Mouse (Mus musculus) liver, adult 2 months (tissue): ENCODE measurements around the gene Pip5k1b. TPM values are rescaled to one million over a fixed set of nuclear protein-coding genes. Genes with fewer than 3 reads are reported as not detected.

Source experiments
- DNase-seq: peaks from one replicate; pipeline ENCODE4 v3.0.0-alpha.2; 2011; ENCODE audit warnings: low read depth, low spot score; ENCODE audit errors: extremely low read depth
- H3K27ac ChIP-seq: fragments of 200-500 bp; replicated peaks from 2 replicates; pipeline ENCODE4 v1.5.1; 2012; ENCODE audit warnings: low read depth, mild to moderate bottlenecking, control low read depth, inconsistent platforms, low read length; ENCODE audit not compliant: insufficient read depth
- H3K27me3 ChIP-seq: fragments of 200-500 bp; 2 replicates; pipeline ENCODE4 v1.6.1; 2012; ENCODE audit warnings: mild to moderate bottlenecking, moderate library complexity, low read length, inconsistent platforms; ENCODE audit not compliant: control insufficient read depth, insufficient read depth
- H3K36me3 ChIP-seq: fragments of 200-500 bp; 2 replicates; pipeline ENCODE4 v1.6.1; 2012; ENCODE audit warnings: low read length, inconsistent platforms; ENCODE audit not compliant: control insufficient read depth, insufficient read depth
- H3K4me1 ChIP-seq: fragments of 200-500 bp; 2 replicates; pipeline ENCODE4 v1.6.1; 2011; ENCODE audit warnings: low read length; ENCODE audit not compliant: control insufficient read depth, insufficient read depth
- H3K4me3 ChIP-seq: fragments of 200-500 bp; 2 replicates; pipeline ENCODE4 v1.5.1; 2011; ENCODE audit warnings: low read depth, mild to moderate bottlenecking, control low read depth, low read length, moderate library complexity; ENCODE audit not compliant: insufficient read depth
- H3K79me2 ChIP-seq: fragments of 200-500 bp; 2 replicates; pipeline ENCODE4 v1.6.1; 2012; ENCODE audit warnings: inconsistent platforms, mild to moderate bottlenecking, low read length, moderate library complexity; ENCODE audit not compliant: control insufficient read depth, insufficient read depth
- H3K9ac ChIP-seq: fragments of 200-500 bp; 2 replicates; pipeline ENCODE4 v1.6.1; 2012; ENCODE audit warnings: low read depth, mild to moderate bottlenecking, control low read depth, inconsistent platforms, low read length
- CTCF ChIP-seq: fragments of 200-500 bp; IDR thresholded peaks from 2 replicates; pipeline ENCODE4 v1.5.1; 2011; ENCODE audit warnings: low read depth, low read length, control low read depth
- POLR2A ChIP-seq: fragments of 200-500 bp; IDR thresholded peaks from 2 replicates; pipeline ENCODE4 v1.6.1; 2011; ENCODE audit warnings: low read length, control low read depth; ENCODE audit not compliant: insufficient read depth; ENCODE audit errors: extremely low read depth
- whole genome bisulfite sequencing: fragments of 180-500 bp; shearing (Covaris S2); methylation state at CpG from one replicate; pipeline ENCODE4 v1.1.7; 2018; 5-methylcytosine and 5-hydroxymethylcytosine counted together
- polyA plus RNA-seq: library from polyadenylated mRNA; depleted of rRNA; stranded (reverse); fragments of >200 nt; gene quantifications from 2 replicates; pipeline ENCODE4 v1.2.3, GENCODE M21; 2012; rRNA removed
- total RNA-seq: library from RNA; depleted of rRNA; stranded (reverse); fragments of >200 nt; gene quantifications from 2 replicates; pipeline ENCODE4 v1.2.3, GENCODE M21; 2014; rRNA removed

The Pip5k1b gene
- total RNA-seq: under 0.01 and 0.07 TPM in 2 replicates
- polyA plus RNA-seq: not detected in 2 replicates

DNA sequence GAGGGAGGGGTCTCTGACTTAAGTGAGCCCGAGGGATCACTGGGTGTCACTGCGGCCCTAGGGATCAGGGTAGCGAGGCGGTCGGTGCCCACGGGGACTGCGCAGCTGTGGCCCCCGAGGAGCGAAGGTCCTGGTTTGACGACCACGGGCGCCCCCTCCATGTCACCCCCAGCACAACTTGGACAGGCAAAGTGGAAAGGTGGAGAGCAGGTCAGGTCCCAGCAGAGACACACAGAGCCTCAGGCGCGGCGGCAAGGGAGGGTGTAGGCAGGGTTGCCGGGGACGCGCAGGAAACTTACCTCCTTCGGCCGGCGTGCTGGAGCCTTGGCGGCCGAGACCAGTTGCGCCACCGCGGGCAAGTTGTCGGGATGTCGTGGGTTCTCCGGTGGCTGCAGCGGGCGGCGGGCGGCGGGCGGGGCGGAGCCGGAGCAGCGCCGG is at the start of gene Pip5k1b:
Gene Pip5k1b, minus strand, starts transcription at position 407 of the 438 bp plus-strand sequence.
- H3K9ac ChIP-seq: peak within 1 kb of the TSS; percentile 71
- no peaks in the 10 kb centered on the region for H3K36me3 ChIP-seq
- H3K27ac ChIP-seq: no peak within 1 kb of the TSS
- peak within 1 kb of the TSS; percentile 92; the same call in 1 of the 2 replicates for H3K4me3 ChIP-seq
- H3K79me2 ChIP-seq: no peaks in the 10 kb centered on the region
- peaks cover 20% of the 10 kb centered on the region for H3K27me3 ChIP-seq
- H3K4me1 ChIP-seq: peaks cover 3% of the 10 kb centered on the region; the same call in 1 of the 2 replicates
- WGBS: under 1% methylated on average over 31 of the region's 39 CpGs
- no peak for DNase-seq
- no peak for TF ChIP-seq POLR2A
- TF ChIP-seq CTCF: no peak

DNA sequence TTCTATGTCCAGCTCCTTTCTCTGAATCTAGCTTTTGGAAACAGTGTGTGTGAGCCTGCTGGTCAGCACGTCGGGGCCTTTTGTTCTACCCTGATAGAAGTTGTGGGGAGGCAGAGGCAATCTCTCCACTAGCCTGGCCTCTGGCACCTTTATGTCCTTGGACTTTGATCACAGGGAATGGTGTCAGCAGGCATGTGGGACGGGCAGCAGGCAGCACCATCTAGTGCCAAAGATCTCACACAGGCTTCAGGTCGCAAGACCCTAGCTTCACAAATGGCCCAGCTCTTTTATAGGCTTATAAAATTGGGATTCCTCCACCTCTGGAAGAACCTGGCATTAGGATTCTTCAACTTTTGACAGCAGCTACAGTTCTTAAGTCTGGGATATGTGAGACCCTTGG is 48.4 kb upstream of the Pip5k1b start:
- no peaks in the 10 kb centered on the region for H3K27me3 ChIP-seq
- no peaks in the 10 kb centered on the region for H3K79me2 ChIP-seq
- no peak overlapping the region for H3K9ac ChIP-seq
- peak; percentile 60 for DNase-seq
- H3K36me3 ChIP-seq: no peaks in the 10 kb centered on the region
- TF ChIP-seq CTCF: peak; percentile 51
- no peak for TF ChIP-seq POLR2A
- WGBS: 36% methylated on average over 4 of the region's 4 CpGs
- H3K4me1 ChIP-seq: no peaks in the 10 kb centered on the region
- no peak overlapping the region for H3K4me3 ChIP-seq
- H3K27ac ChIP-seq: no peak overlapping the region

DNA sequence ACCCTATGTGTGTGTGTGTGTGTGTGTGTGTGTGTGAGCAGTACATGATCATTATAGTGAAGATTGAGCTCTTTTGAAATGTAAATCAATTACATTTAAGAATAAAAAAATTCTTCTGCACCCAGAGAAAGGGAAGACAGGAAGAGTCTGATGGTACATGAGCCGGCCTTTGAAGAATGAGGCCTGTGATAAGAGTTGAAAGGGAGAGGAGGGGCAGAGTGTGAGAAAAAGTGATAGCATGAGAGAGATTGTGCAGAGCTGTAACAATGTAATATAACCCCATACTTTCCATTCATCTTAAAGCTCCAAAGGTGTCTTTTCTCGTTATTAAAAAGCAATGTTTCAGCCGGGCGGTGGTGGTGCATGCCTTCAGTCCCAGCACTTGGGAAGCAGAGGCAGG is 47.8 kb upstream of the Pip5k1b start:
- Histone ChIP-seq H3K27ac (no peak overlapping the region), H3K79me2 (no peaks in the 10 kb centered on the region), H3K4me1 (no peaks in the 10 kb centered on the region), H3K4me3 (no peak overlapping the region), H3K9ac (no peak overlapping the region), H3K27me3 (no peaks in the 10 kb centered on the region), H3K36me3 (no peaks in the 10 kb centered on the region)
- DNase-seq: no peak
- no peak for TF ChIP-seq CTCF
- no peak for TF ChIP-seq POLR2A
- 83% methylated on average over 4 of the region's 4 CpGs for WGBS

DNA sequence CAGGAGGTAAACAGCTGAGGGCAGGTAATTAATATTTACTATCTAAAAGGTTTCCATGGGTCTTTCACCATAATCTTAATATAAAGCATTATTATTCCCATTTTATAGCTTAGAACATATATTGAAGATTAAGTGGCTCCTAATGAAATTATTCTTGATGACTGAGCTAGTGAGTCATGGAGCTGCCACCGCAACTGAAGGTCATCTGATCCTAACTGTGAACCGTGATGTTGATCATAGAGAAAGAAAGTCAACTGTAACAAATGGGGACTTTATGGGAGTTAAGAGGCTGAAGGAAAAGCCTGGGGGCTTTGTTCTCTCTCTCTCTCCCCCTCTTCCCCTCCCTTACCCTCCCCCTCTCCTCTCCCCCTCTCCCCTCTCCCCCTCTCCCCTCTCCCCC is 31.1 kb upstream of the Pip5k1b start:
- WGBS: 56% methylated on average over 2 of the region's 2 CpGs
- DNase-seq: no peak
- Histone ChIP-seq H3K4me3 (no peak overlapping the region), H3K27me3 (no peaks in the 10 kb centered on the region), H3K36me3 (no peaks in the 10 kb centered on the region), H3K79me2 (no peaks in the 10 kb centered on the region), H3K4me1 (no peaks in the 10 kb centered on the region), H3K27ac (no peak overlapping the region), H3K9ac (no peak overlapping the region)
- no peak for TF ChIP-seq CTCF
- TF ChIP-seq POLR2A: no peak

DNA sequence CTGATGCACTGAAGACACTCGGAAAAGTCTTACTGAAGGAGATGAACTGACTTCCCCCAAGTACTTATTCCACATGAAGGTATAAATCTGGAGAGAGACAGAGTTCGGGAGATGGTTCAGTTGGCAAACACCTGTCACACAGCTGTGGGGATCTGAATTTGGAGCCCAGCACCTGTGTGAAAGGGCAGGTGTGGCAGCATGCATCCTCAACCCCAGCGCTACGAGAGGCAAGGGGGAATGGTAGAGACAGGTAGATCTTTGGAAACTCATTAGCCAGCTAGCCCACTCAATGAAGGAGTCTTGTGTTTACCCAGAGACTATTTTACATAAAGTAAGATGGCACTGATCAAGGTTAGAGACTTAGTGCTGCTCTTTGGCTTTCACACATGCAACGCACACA is 29.5 kb upstream of the Pip5k1b start:
- WGBS: 90% methylated on average over 5 of the region's 5 CpGs
- Histone ChIP-seq H3K27ac (no peak overlapping the region), H3K4me1 (no peaks in the 10 kb centered on the region), H3K36me3 (no peaks in the 10 kb centered on the region), H3K27me3 (no peaks in the 10 kb centered on the region), H3K4me3 (no peak overlapping the region), H3K9ac (no peak overlapping the region), H3K79me2 (no peaks in the 10 kb centered on the region)
- DNase-seq: no peak
- TF ChIP-seq POLR2A (no peak), CTCF (no peak)

DNA sequence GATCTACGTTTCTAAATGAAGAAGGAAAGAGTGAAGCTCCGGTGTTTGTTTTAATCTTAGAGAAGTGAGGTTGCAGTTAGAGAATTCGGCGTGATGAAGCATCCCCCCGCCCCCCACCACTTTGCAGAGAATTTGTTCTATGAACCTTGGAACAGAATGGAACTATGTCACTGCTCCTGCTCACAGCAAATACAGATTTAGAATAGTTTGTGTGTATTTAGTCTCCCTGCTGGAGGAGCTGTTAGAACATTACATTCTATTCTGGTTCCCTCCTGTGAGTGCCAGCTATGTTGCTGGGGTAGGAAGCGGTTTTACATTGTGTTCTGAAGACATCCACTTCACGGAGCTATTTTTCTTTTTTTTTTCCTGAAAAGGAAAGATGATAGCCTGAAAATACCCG is 28.3 kb upstream of the Pip5k1b start:
- H3K36me3 ChIP-seq: no peaks in the 10 kb centered on the region
- no peak overlapping the region for H3K4me3 ChIP-seq
- H3K27ac ChIP-seq: no peak overlapping the region
- no peak for DNase-seq
- TF ChIP-seq POLR2A (no peak), CTCF (no peak)
- no peaks in the 10 kb centered on the region for H3K27me3 ChIP-seq
- H3K4me1 ChIP-seq: no peaks in the 10 kb centered on the region
- H3K79me2 ChIP-seq: no peaks in the 10 kb centered on the region
- H3K9ac ChIP-seq: no peak overlapping the region
- 76% methylated on average over 8 of the region's 8 CpGs for WGBS
